Mouse (Mus musculus) megakaryocyte, embryonic 14.5 days (primary cell): ENCODE results near the gene 1700013G24Rik.
"Not testable (repeated sequence)": the region's sequence is repeated elsewhere in the genome, so short reads cannot be mapped to it uniquely, and the experiment has no call there.

Experiments
- FLI1 ChIP-seq: IDR thresholded peaks from 2 replicates; pipeline ENCODE4 v1.6.1; 2012; ENCODE audit warnings: low read length, inconsistent platforms, mixed read lengths
- GATA1 ChIP-seq: IDR thresholded peaks from 3 replicates; pipeline ENCODE4 v1.6.1; 2012; ENCODE audit warnings: mixed read lengths, low read length, inconsistent platforms, borderline replicate concordance

DNA sequence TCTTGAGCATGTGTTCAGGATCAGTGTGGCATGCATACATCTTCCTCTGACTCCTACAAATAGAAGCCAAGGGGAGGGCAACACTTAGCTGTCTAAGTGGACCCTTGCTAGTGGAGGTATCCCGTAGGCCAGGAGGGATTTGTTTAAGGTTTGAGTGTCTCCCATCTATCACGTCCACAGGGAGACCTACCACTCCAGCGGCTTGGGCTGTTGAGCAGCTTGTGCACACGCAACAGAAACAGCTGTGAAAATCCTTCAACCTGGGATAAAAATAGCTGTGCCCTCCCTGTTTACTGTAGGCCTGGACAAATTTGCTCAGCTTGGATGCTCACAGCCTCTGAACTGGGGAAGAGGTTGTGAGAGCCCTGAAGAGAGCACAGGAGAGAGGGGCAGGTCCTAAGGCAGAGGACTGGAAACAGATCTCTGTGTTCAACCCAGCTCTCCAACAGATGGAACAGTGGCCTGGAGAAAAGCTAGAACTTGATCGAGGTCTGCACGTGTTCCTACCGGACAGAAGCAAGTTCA is 40.8 kb upstream of the 1700013G24Rik start:
- TF ChIP-seq GATA1, FLI1: not testable (repeated sequence)
